Mouse (Mus musculus) hindbrain, embryonic 13.5 days (tissue): ENCODE data around the gene Macrod2. TPM values are rescaled to one million over a fixed set of nuclear protein-coding genes. Genes with fewer than 3 reads are reported as not detected.

Experiments used
- ATAC-seq: fragments of 200-750 bp; cut with Nextera tagmentation; 2 replicates; pipeline ENCODE4 v1.8.0; 2017; ENCODE audit warnings: moderate TSS enrichment; ENCODE audit not compliant: low FRiP score
- H3K27ac ChIP-seq: fragments of 300-500 bp; sonication (generic); 2 replicates; pipeline ENCODE4 v1.5.1; 2015; ENCODE audit warnings: inconsistent platforms, mild to moderate bottlenecking, moderate library complexity
- H3K27me3 ChIP-seq: fragments of 300-500 bp; sonication (generic); 2 replicates; pipeline ENCODE4 v1.6.1; 2015; ENCODE audit warnings: mild to moderate bottlenecking, inconsistent platforms
- H3K36me3 ChIP-seq: fragments of 300-500 bp; sonication (generic); 2 replicates; pipeline ENCODE4 v1.6.1; 2015; ENCODE audit warnings: mild to moderate bottlenecking, inconsistent platforms
- H3K4me1 ChIP-seq: fragments of 300-500 bp; sonication (generic); replicated peaks from 2 replicates; pipeline ENCODE4 v1.6.1; 2015; ENCODE audit warnings: inconsistent platforms
- H3K4me2 ChIP-seq: fragments of 300-500 bp; sonication (generic); 2 replicates; pipeline ENCODE4 v1.6.1; 2015; ENCODE audit warnings: inconsistent platforms, mild to moderate bottlenecking, moderate library complexity
- H3K4me3 ChIP-seq: fragments of 300-500 bp; sonication (generic); 2 replicates; pipeline ENCODE4 v1.5.1; 2015; ENCODE audit warnings: mild to moderate bottlenecking, inconsistent platforms
- H3K9ac ChIP-seq: fragments of 300-500 bp; sonication (generic); 2 replicates; pipeline ENCODE4 v1.6.1; 2015; ENCODE audit warnings: mild to moderate bottlenecking, inconsistent platforms
- H3K9me3 ChIP-seq: fragments of 300-500 bp; sonication (generic); 2 replicates; pipeline ENCODE4 v1.6.1; 2016; ENCODE audit warnings: inconsistent platforms
- WGBS: fragments of 180-500 bp; shearing (Covaris S2); methylation state at CpG from one replicate; pipeline ENCODE4 v1.1.7; 2015; 5-methylcytosine and 5-hydroxymethylcytosine counted together
- polyA plus RNA-seq: library from polyadenylated mRNA; unstranded; fragments of >200 nt; fragmentation: Nextera tagmentation; extraction: Ambion mirVana; gene quantifications from 2 replicates; pipeline ENCODE4 v1.2.1, GENCODE M21; 2015

Gene Macrod2
- polyA plus RNA-seq, 1 experiment from 2014 or later: 74.7 TPM

- Histone ChIP-seq H3K9ac (no peak overlapping the region), H3K4me2 (no peak overlapping the region), H3K4me1 (no peaks in the 10 kb centered on the region), H3K27me3 (no peaks in the 10 kb centered on the region), H3K27ac (no peak overlapping the region), H3K4me3 (no peak overlapping the region), H3K9me3 (no peaks in the 10 kb centered on the region), H3K36me3 (no peaks in the 10 kb centered on the region)
- WGBS: 87% methylated on average over 8 of the region's 8 CpGs
- no peak for ATAC-seq
Measured at GRCm38 (mm10) chr2:141673405-141673804, 1278.3 kb downstream of the Macrod2 start.

DNA sequence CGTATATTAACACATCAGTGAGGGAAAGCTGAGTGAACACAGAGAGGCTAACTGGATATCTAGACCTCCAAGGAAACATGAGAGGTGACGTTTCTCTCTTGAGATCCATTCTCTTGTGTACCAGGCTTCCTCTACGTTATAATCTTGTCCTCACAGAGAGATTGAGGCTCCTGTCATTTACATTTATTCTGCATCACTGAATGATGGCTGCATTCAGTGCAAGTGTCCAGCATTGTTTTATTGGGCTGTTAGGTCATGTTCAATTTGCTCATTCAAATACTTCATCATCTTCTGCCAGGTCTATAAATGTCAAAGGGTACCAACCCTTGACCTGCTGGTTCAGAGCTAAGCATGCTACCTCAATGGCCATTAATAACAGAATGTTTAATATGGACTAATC is 1302.4 kb downstream of the Macrod2 start:
- Histone ChIP-seq H3K9me3 (no peaks in the 10 kb centered on the region), H3K4me2 (no peak overlapping the region), H3K27ac (no peak overlapping the region), H3K4me1 (no peaks in the 10 kb centered on the region), H3K27me3 (no peaks in the 10 kb centered on the region), H3K9ac (no peak overlapping the region), H3K4me3 (no peak overlapping the region), H3K36me3 (no peaks in the 10 kb centered on the region)
- WGBS: 82% methylated on average over 3 of the region's 3 CpGs
- no peak for ATAC-seq

- no peaks in the 10 kb centered on the region for H3K4me1 ChIP-seq
- 82% methylated on average over 4 of the region's 4 CpGs for WGBS
- no peak overlapping the region for H3K4me2 ChIP-seq
- no peak for ATAC-seq
- no peak overlapping the region for H3K27ac ChIP-seq
- no peaks in the 10 kb centered on the region for H3K36me3 ChIP-seq
- H3K9me3 ChIP-seq: no peaks in the 10 kb centered on the region
- H3K9ac ChIP-seq: no peak overlapping the region
- H3K27me3 ChIP-seq: no peaks in the 10 kb centered on the region
- no peak overlapping the region for H3K4me3 ChIP-seq
Measured at GRCm38 (mm10) chr2:141698320-141698719, 1303.2 kb downstream of the Macrod2 start.

- H3K27me3 ChIP-seq: no peaks in the 10 kb centered on the region
- no peaks in the 10 kb centered on the region for H3K9me3 ChIP-seq
- 67% methylated on average over 7 of the region's 7 CpGs for WGBS
- no peaks in the 10 kb centered on the region for H3K36me3 ChIP-seq
- H3K4me1 ChIP-seq: no peaks in the 10 kb centered on the region
- no peak for ATAC-seq
- H3K9ac ChIP-seq: no peak overlapping the region
- no peak overlapping the region for H3K4me2 ChIP-seq
- no peak overlapping the region for H3K4me3 ChIP-seq
- no peak overlapping the region for H3K27ac ChIP-seq
Measured at GRCm38 (mm10) chr2:141700759-141701452, 1305.8 kb downstream of the Macrod2 start.

- ATAC-seq: no peak
- Histone ChIP-seq H3K4me3 (no peak overlapping the region), H3K27me3 (no peaks in the 10 kb centered on the region), H3K4me1 (peaks cover 5% of the 10 kb centered on the region; the same call in 1 of the 2 replicates), H3K4me2 (no peak overlapping the region), H3K27ac (no peak overlapping the region), H3K9me3 (no peaks in the 10 kb centered on the region), H3K36me3 (no peaks in the 10 kb centered on the region), H3K9ac (no peak overlapping the region)
- whole genome bisulfite sequencing: 59% methylated on average over 2 of the region's 2 CpGs
Measured at GRCm38 (mm10) chr2:141711785-141712184, 1316.7 kb downstream of the Macrod2 start.

DNA sequence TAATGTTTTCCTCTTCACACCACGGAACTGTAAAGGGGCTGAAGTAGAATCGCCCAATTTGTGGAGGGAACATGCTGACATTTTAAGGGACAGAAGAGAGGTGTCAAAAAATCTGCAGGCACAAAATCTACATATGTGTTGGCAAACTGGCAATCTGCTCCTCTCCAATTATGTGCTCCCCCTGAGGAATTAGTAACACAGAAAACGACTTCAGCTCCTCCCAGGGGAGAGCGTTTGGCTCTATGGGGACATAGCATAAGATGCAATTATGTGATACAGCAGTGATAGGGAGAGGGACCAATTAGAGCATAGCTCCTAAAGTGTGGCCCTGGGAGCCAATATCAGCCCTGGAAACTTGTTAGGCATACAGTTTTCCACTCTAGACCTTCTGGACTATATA is 1317.2 kb downstream of the Macrod2 start:
- 73% methylated on average over 4 of the region's 4 CpGs for WGBS
- no peaks in the 10 kb centered on the region for H3K27me3 ChIP-seq
- H3K4me2 ChIP-seq: no peak overlapping the region
- H3K27ac ChIP-seq: no peak overlapping the region
- no peaks in the 10 kb centered on the region for H3K9me3 ChIP-seq
- H3K4me3 ChIP-seq: no peak overlapping the region
- H3K4me1 ChIP-seq: peaks cover 5% of the 10 kb centered on the region; the same call in 1 of the 2 replicates
- no peak overlapping the region for H3K9ac ChIP-seq
- H3K36me3 ChIP-seq: no peaks in the 10 kb centered on the region
- ATAC-seq: no peak

DNA sequence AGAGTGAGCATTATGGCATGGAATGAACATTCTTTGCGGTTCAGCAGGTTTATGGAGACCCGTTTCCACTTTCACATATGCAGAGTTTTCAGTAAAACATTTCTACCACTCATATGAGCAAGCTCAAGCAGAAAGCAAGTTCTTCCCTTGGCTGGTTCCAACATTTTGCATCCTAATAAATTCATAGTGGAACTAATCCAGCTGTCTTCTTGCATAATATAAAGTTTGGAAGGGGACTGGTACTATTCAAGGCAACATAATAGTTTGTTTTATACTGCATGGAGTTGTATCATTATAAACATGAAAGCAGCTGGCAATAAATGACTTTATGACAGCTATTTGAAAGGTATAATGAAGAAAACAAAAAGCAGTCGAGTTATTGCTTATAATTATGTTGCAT is 1320.0 kb downstream of the Macrod2 start:
- 79% methylated on average over 3 of the region's 3 CpGs for WGBS
- Histone ChIP-seq H3K9ac (no peak overlapping the region), H3K27me3 (no peaks in the 10 kb centered on the region), H3K9me3 (no peaks in the 10 kb centered on the region), H3K4me2 (no peak overlapping the region), H3K4me1 (peaks cover 5% of the 10 kb centered on the region; the same call in 1 of the 2 replicates), H3K27ac (no peak overlapping the region), H3K4me3 (no peak overlapping the region), H3K36me3 (no peaks in the 10 kb centered on the region)
- ATAC-seq: no peak

- H3K9me3 ChIP-seq: no peaks in the 10 kb centered on the region
- no peaks in the 10 kb centered on the region for H3K36me3 ChIP-seq
- ATAC-seq: no peak
- H3K9ac ChIP-seq: no peak overlapping the region
- no peak overlapping the region for H3K4me2 ChIP-seq
- H3K27me3 ChIP-seq: no peaks in the 10 kb centered on the region
- 86% methylated on average over 3 of the region's 3 CpGs for WGBS
- no peak overlapping the region for H3K4me3 ChIP-seq
- H3K4me1 ChIP-seq: no peaks in the 10 kb centered on the region
- H3K27ac ChIP-seq: no peak overlapping the region
Measured at GRCm38 (mm10) chr2:141722531-141722930, 1327.4 kb downstream of the Macrod2 start.

- Histone ChIP-seq H3K4me1 (no peaks in the 10 kb centered on the region), H3K4me2 (no peak overlapping the region), H3K9ac (no peak overlapping the region), H3K36me3 (no peaks in the 10 kb centered on the region), H3K27me3 (no peaks in the 10 kb centered on the region), H3K4me3 (no peak overlapping the region), H3K27ac (no peak overlapping the region), H3K9me3 (no peaks in the 10 kb centered on the region)
- WGBS: 66% methylated on average over 4 of the region's 4 CpGs
- no peak for ATAC-seq
Measured at GRCm38 (mm10) chr2:141728998-141729397, 1333.9 kb downstream of the Macrod2 start.

DNA sequence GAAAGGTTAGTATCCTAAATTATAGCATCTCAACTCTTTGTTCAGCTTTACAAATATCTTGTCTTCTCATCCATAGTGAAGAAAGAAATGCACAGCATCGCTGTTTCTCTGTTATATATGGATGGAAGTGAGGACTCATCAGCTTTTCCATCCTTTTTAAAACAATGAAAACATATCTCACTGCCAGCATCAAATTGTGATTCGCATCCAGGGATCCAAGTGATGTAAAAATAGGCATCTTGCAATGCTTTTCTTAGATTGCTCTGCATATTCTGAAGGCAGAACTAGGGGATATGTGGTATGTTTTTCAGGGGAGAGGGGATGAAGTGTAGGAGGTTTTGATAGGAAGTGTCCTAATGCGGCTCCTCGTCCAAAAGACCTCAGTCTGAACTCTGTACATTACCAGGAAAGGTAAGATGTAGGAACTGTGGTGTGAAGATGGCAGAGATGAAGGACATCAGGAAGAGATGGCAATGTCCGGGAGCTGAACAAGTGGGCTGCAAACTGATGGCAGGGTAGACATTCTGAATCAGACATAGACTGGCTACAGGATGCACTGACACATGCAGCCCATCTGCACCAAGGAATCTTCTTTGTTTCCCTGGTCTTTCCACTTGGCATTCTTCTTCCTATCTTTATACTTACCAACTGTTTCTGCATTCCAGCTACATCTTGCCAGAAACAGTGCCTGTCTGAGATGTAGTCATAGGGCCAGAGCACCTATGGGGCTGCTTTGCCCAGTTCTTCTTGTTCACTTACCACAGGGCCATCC is 1341.8 kb downstream of the Macrod2 start:
- Histone ChIP-seq H3K9me3 (no peaks in the 10 kb centered on the region), H3K27ac (no peak overlapping the region), H3K36me3 (no peaks in the 10 kb centered on the region), H3K4me1 (no peaks in the 10 kb centered on the region; the same call in 1 of the 2 replicates), H3K4me2 (no peak overlapping the region), H3K27me3 (peaks cover 9% of the 10 kb centered on the region), H3K4me3 (no peak overlapping the region), H3K9ac (no peak overlapping the region)
- 95% methylated on average over 5 of the region's 5 CpGs for WGBS
- ATAC-seq: no peak

- Histone ChIP-seq H3K27ac (no peak overlapping the region), H3K9ac (no peak overlapping the region), H3K4me2 (no peak overlapping the region), H3K4me3 (no peak overlapping the region), H3K4me1 (no peaks in the 10 kb centered on the region; the same call in 1 of the 2 replicates), H3K27me3 (peaks cover 9% of the 10 kb centered on the region), H3K9me3 (no peaks in the 10 kb centered on the region), H3K36me3 (no peaks in the 10 kb centered on the region)
- WGBS: 64% methylated on average over 1 of the region's 1 CpGs
- ATAC-seq: no peak
Measured at GRCm38 (mm10) chr2:141738702-141739101, 1343.6 kb downstream of the Macrod2 start.

DNA sequence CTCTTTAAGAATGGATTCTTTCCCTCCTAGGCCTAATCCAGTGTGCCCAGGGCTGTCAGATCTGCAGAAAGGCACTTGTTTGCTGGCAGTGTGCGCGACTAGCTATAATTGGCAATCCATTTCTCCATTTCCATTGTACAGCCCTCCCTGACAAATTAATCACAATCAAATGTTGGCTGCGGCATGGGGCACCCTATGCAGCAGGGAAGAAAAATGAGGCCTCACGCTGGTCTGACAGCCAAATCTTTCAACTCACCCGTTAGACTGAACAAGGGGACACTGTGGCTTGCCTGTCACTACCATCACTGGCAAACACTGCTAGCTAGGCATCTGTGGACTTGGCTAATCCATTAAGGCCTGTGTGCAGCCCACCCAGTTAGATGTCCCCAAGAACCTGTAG is 1345.2 kb downstream of the Macrod2 start:
- Histone ChIP-seq H3K9me3 (no peaks in the 10 kb centered on the region), H3K36me3 (no peaks in the 10 kb centered on the region), H3K4me3 (no peak overlapping the region), H3K4me1 (no peaks in the 10 kb centered on the region; the same call in 1 of the 2 replicates), H3K27ac (no peak overlapping the region), H3K4me2 (no peak overlapping the region), H3K9ac (0 out of 2 replicates have a peak overlapping the region, but pooled peaks have one; percentile 35), H3K27me3 (peaks cover 9% of the 10 kb centered on the region)
- peak; percentile 90 for ATAC-seq
- WGBS: 33% methylated on average over 5 of the region's 5 CpGs

DNA sequence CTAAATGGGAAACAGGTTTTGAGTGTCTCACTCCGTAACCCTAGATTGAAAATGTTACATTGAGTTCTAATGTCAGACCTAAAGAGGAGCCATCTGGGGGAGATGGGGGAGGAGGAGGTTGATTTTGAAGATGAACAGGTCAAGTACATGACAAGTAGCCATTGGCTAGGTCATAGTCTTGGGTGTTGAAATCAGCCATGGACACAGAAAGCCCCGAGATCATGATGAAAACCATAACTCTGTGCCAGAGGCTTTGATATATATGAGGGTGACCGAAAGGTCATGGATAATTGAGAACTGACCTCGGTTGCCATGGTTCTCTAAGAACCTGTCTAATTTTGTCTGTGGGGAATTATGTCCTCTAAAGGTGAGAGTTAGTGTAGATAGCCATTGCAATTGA is 1405.1 kb downstream of the Macrod2 start:
- Histone ChIP-seq H3K9me3 (no peaks in the 10 kb centered on the region), H3K27me3 (no peaks in the 10 kb centered on the region), H3K4me3 (no peak overlapping the region), H3K4me2 (no peak overlapping the region), H3K36me3 (no peaks in the 10 kb centered on the region), H3K27ac (no peak overlapping the region), H3K9ac (no peak overlapping the region), H3K4me1 (no peaks in the 10 kb centered on the region)
- ATAC-seq: no peak
- 76% methylated on average over 4 of the region's 4 CpGs for WGBS
